20 mouse cellular contexts compared by ENCODE assay signal in the genomic region with DNA sequence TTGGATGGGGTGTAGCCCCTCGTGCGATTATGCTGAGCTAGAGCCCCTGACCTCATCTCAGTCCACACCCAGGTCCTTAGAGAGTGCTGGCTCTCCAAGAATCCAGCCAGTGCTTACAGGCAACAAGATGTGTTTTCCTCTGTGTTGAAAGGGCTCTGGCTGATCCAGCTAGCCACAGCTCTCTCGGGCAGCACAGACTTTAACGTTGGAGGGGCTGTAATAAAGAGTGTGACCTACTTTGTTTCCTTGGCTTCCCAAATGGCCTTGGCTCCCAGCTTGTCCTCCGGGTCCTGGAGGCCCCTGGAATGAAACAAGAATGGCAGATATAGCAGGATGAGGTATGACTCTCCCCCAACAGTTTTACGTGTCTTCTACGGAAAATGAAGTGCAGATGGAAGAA.
DNase-seq lines count a peak whose midpoint lies in the region; ATAC-seq and TF ChIP-seq lines count a peak whose summit lies in the region.
"Had no signal": no experiment of that assay in that cellular context is flagged by ENCODE, and none has a peak within 500 bp of the region (broad histone marks: within the 10 kb centered on the region; RNA-seq: fewer than 3 reads in every experiment).

No protein-coding gene starts in this region.

- H3K4me2 ChIP-seq in limb, embryonic 13.5 days (replicated peaks), result no peak overlapping the region
- no peak overlapping the region for H3K4me2 ChIP-seq in heart, postnatal 0 days (ENCODE audit: low read depth, low read length)
- no peak overlapping the region for H3K4me2 ChIP-seq in forebrain, embryonic 16.5 days (ENCODE audit: low read length)
- H3K4me2 ChIP-seq: midbrain, embryonic 15.5 days; stomach, embryonic 15.5 days had no signal

- TF ChIP-seq CTCF in heart, postnatal 0 days (IDR thresholded peaks at IDR 0.05; ENCODE audit: low read depth), result no peak

- no peak overlapping the region for H3K4me3 ChIP-seq in limb, embryonic 13.5 days
- no peak overlapping the region for H3K4me3 ChIP-seq in limb, embryonic 10.5 days
- no peak overlapping the region for H3K4me3 ChIP-seq in heart, postnatal 0 days (ENCODE audit: low read depth, low read length)
- no peak overlapping the region for H3K4me3 ChIP-seq in forebrain, embryonic 16.5 days (replicated peaks; ENCODE audit: low read length)
- H3K4me3 ChIP-seq: erythroblast, embryonic 14.5 days; megakaryocyte, embryonic 14.5 days; midbrain, embryonic 15.5 days; stomach, embryonic 15.5 days had no signal

- no peaks in the 10 kb centered on the region for H3K9me3 ChIP-seq in limb, embryonic 13.5 days
- H3K9me3 ChIP-seq in limb, embryonic 10.5 days (replicated peaks), result no peaks in the 10 kb centered on the region
- H3K9me3 ChIP-seq in heart, postnatal 0 days (replicated peaks; ENCODE audit: control insufficient read depth, low read length), result no peaks in the 10 kb centered on the region
- H3K9me3 ChIP-seq in forebrain, embryonic 16.5 days (ENCODE audit: control insufficient read depth, low read length), result no peaks in the 10 kb centered on the region
- H3K9me3 ChIP-seq: megakaryocyte, embryonic 14.5 days; midbrain, embryonic 15.5 days; stomach, embryonic 15.5 days had no signal

- no peaks in the 10 kb centered on the region for H3K36me3 ChIP-seq in limb, embryonic 13.5 days
- H3K36me3 ChIP-seq in limb, embryonic 10.5 days, result no peaks in the 10 kb centered on the region
- no peaks in the 10 kb centered on the region for H3K36me3 ChIP-seq in heart, postnatal 0 days (replicated peaks; ENCODE audit: control insufficient read depth, insufficient read depth, low read length)
- H3K36me3 ChIP-seq in forebrain, embryonic 16.5 days (ENCODE audit: control insufficient read depth, insufficient read depth), result no peaks in the 10 kb centered on the region
- H3K36me3 ChIP-seq: midbrain, embryonic 15.5 days; stomach, embryonic 15.5 days had no signal

- peak; percentile 78 for ATAC-seq in limb, embryonic 13.5 days (ENCODE audit: low FRiP score, low read depth)
- ATAC-seq in heart, postnatal 0 days (ENCODE audit: insufficient read depth, low read depth), result peak; percentile 53
- ATAC-seq in forebrain, embryonic 16.5 days, result no peak
- ATAC-seq: forebrain, embryonic 14.5 days; lung, postnatal 0 days; midbrain, embryonic 15.5 days had no signal

- peaks cover 10% of the 10 kb centered on the region for H3K4me1 ChIP-seq in limb, embryonic 13.5 days
- peaks cover 12% of the 10 kb centered on the region; the same call in 1 of the 2 replicates for H3K4me1 ChIP-seq in limb, embryonic 10.5 days
- H3K4me1 ChIP-seq in heart, postnatal 0 days (ENCODE audit: control insufficient read depth, insufficient read depth), result no peaks in the 10 kb centered on the region
- peaks cover 9% of the 10 kb centered on the region for H3K4me1 ChIP-seq in forebrain, embryonic 16.5 days (replicated peaks; ENCODE audit: control insufficient read depth, insufficient read depth, low read length)
- H3K4me1 ChIP-seq: megakaryocyte, embryonic 14.5 days; midbrain, embryonic 15.5 days; stomach, embryonic 15.5 days had no signal

- no peak for DNase-seq in limb, embryonic 10.5 days (ENCODE audit: low spot score)
- peak; percentile 28 for DNase-seq in gastrocnemius, postnatal 10 days
- DNase-seq in heart, postnatal 0 days (ENCODE audit: low spot score), result peak; percentile 8
- peak; percentile 80 for DNase-seq in skeletal muscle tissue, adult 2 months (ENCODE audit: low read depth, low spot score)
- no peak for DNase-seq in ovary, postnatal 14 days (ENCODE audit: low spot score)
- DNase-seq: cerebellum, adult 11 months; cerebellum, postnatal 14 days; embryo, embryonic 11 days; kidney, adult 9 months; left cerebral cortex, postnatal 4 days; spleen, adult 18-20 months had no signal

- peak overlapping the region; percentile 22; the same call in 1 of the 2 replicates for H3K27ac ChIP-seq in limb, embryonic 13.5 days
- no peak overlapping the region for H3K27ac ChIP-seq in limb, embryonic 10.5 days
- no peak overlapping the region for H3K27ac ChIP-seq in heart, postnatal 0 days (ENCODE audit: low read depth)
- H3K27ac ChIP-seq in forebrain, embryonic 16.5 days (ENCODE audit: low read length), result no peak overlapping the region
- H3K27ac ChIP-seq: liver, embryonic 14.5 days; midbrain, embryonic 15.5 days; stomach, embryonic 15.5 days had no signal

- no peak for TF ChIP-seq EP300 in heart, postnatal 0 days (IDR thresholded peaks at IDR 0.05; ENCODE audit: low read depth)

- WGBS in limb, embryonic 13.5 days, result 42% methylated on average over 7 of the region's 7 CpGs
- WGBS in limb, embryonic 10.5 days, result 63% methylated on average over 7 of the region's 7 CpGs
- 53% methylated on average over 7 of the region's 7 CpGs for WGBS in heart, postnatal 0 days
- 80% methylated on average over 7 of the region's 7 CpGs for WGBS in forebrain, embryonic 16.5 days

- no peaks in the 10 kb centered on the region for H3K27me3 ChIP-seq in limb, embryonic 13.5 days
- no peaks in the 10 kb centered on the region for H3K27me3 ChIP-seq in limb, embryonic 10.5 days (ENCODE audit: low read depth, poor library complexity, severe bottlenecking)
- no peaks in the 10 kb centered on the region for H3K27me3 ChIP-seq in heart, postnatal 0 days (ENCODE audit: control insufficient read depth, insufficient read depth, low read length)
- H3K27me3 ChIP-seq in forebrain, embryonic 16.5 days (replicated peaks; ENCODE audit: control insufficient read depth, insufficient read depth, low read length), result no peaks in the 10 kb centered on the region
- H3K27me3 ChIP-seq: megakaryocyte, embryonic 14.5 days; midbrain, embryonic 15.5 days; stomach, embryonic 15.5 days had no signal

- no peak overlapping the region for H3K9ac ChIP-seq in limb, embryonic 13.5 days
- H3K9ac ChIP-seq in heart, postnatal 0 days (replicated peaks; ENCODE audit: low read depth, low read length), result no peak overlapping the region
- no peak overlapping the region for H3K9ac ChIP-seq in forebrain, embryonic 16.5 days (replicated peaks; ENCODE audit: low read depth, low read length)
- H3K9ac ChIP-seq: liver, embryonic 14.5 days; midbrain, embryonic 15.5 days; stomach, embryonic 15.5 days had no signal

Comparison
In these comparisons a context has a peak if more than half of its experiments do, and no peak if none do; other contexts are left out.
1. DNase-seq: peak in gastrocnemius, postnatal 10 days (single experiment), heart, postnatal 0 days (single experiment) and skeletal muscle tissue, adult 2 months (single experiment); none in limb, embryonic 10.5 days (single experiment) and ovary, postnatal 14 days (single experiment).